Mouse (Mus musculus) kidney, adult 2 months (tissue): ENCODE measurements around the gene Cd38.

Source experiments
- CTCF ChIP-seq: fragments of 200-500 bp; conservative IDR thresholded peaks from 2 replicates; pipeline ENCODE4 v1.5.1; 2011; ENCODE audit warnings: low read depth, mild to moderate bottlenecking, control low read depth, low read length, moderate library complexity, mixed read lengths; ENCODE audit not compliant: insufficient read depth, insufficient read length
- POLR2A ChIP-seq: fragments of 200-500 bp; IDR thresholded peaks from one replicate; pipeline ENCODE4 v1.6.1; 2011; ENCODE audit warnings: low read depth, low read length, control low read depth

DNA sequence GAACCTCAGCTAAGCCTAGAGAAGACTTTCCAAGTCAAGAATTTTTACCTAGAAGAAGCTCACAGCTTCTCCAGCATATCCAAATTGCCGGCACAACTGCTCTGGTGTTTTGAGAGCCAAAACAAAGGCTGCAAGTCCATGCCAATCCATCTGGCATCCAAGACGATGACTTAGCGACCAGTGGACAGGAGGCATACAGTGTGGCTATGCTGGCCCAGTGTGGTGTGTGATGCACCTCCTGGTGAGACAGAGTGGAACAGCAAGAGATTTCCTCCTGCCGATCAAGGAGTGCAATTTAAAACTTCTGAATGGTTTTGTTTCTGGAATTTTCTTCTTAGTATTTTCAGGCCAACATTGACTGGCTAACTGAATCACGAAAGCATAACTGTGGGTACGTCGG, 31.8 kb upstream of the Cd38 start:
- 0 out of 2 replicates have a peak, but pooled peaks have one; percentile 29 for TF ChIP-seq CTCF
- no peak for TF ChIP-seq POLR2A
